ENCODE assay signal across 15 mouse cellular contexts in genomic region chr10:12836048-12836816, GRCm38 (mm10). TPM values are rescaled to one million over a fixed set of nuclear protein-coding genes. Genes with fewer than 3 reads are reported as not detected.
DNase-seq lines count a peak whose midpoint lies in the region; ATAC-seq and TF ChIP-seq lines count a peak whose summit lies in the region.
"Had no signal": no experiment of that assay in that cellular context is flagged by ENCODE, and none has a peak within 500 bp of the region (broad histone marks: within the 10 kb centered on the region; RNA-seq: fewer than 3 reads in every experiment).

No protein-coding gene starts in this region.

- no peak for TF ChIP-seq EP300 in lung, postnatal 0 days (IDR thresholded peaks at IDR 0.05)

- TF ChIP-seq CTCF in lung, postnatal 0 days (IDR thresholded peaks at IDR 0.05), result no peak

- H3K36me3 ChIP-seq in heart, embryonic 16.5 days (ENCODE audit: control insufficient read depth, insufficient read depth), result no peaks in the 10 kb centered on the region
- no peaks in the 10 kb centered on the region for H3K36me3 ChIP-seq in heart, embryonic 12.5 days
- H3K36me3 ChIP-seq in lung, postnatal 0 days (ENCODE audit: insufficient read depth, low read length), result no peaks in the 10 kb centered on the region
- H3K36me3 ChIP-seq in forebrain, embryonic 16.5 days (ENCODE audit: control insufficient read depth, insufficient read depth), result no peaks in the 10 kb centered on the region
- H3K36me3 ChIP-seq: embryonic facial prominence, embryonic 15.5 days; lung, embryonic 15.5 days; midbrain, embryonic 13.5 days had no signal

- no peak overlapping the region for H3K4me3 ChIP-seq in heart, embryonic 16.5 days (ENCODE audit: low read length)
- no peak overlapping the region for H3K4me3 ChIP-seq in heart, embryonic 12.5 days
- H3K4me3 ChIP-seq in lung, postnatal 0 days (ENCODE audit: low read depth, low read length), result no peak overlapping the region
- H3K4me3 ChIP-seq in forebrain, embryonic 16.5 days (replicated peaks; ENCODE audit: low read length), result no peak overlapping the region
- H3K4me3 ChIP-seq: embryonic facial prominence, embryonic 15.5 days; lung, embryonic 15.5 days; midbrain, embryonic 13.5 days had no signal

- no peaks in the 10 kb centered on the region for H3K9me3 ChIP-seq in heart, embryonic 16.5 days (replicated peaks; ENCODE audit: control insufficient read depth, low read length)
- no peaks in the 10 kb centered on the region for H3K9me3 ChIP-seq in heart, embryonic 12.5 days (replicated peaks)
- H3K9me3 ChIP-seq in lung, postnatal 0 days (ENCODE audit: low read length), result no peaks in the 10 kb centered on the region
- no peaks in the 10 kb centered on the region for H3K9me3 ChIP-seq in forebrain, embryonic 16.5 days (ENCODE audit: control insufficient read depth, low read length)
- H3K9me3 ChIP-seq: embryonic facial prominence, embryonic 15.5 days; lung, embryonic 15.5 days; midbrain, embryonic 13.5 days had no signal

- no peak overlapping the region for H3K9ac ChIP-seq in heart, embryonic 16.5 days (ENCODE audit: low read length)
- no peak overlapping the region for H3K9ac ChIP-seq in heart, embryonic 12.5 days
- H3K9ac ChIP-seq in lung, postnatal 0 days (replicated peaks; ENCODE audit: low read depth), result no peak overlapping the region
- H3K9ac ChIP-seq in forebrain, embryonic 16.5 days (replicated peaks; ENCODE audit: low read depth, low read length), result no peak overlapping the region
- H3K9ac ChIP-seq: embryonic facial prominence, embryonic 15.5 days; lung, embryonic 15.5 days; midbrain, embryonic 13.5 days had no signal

- H3K27ac ChIP-seq in heart, embryonic 16.5 days (ENCODE audit: low read length), result no peak overlapping the region
- no peak overlapping the region for H3K27ac ChIP-seq in heart, embryonic 12.5 days (ENCODE audit: poor library complexity, severe bottlenecking)
- H3K27ac ChIP-seq in lung, postnatal 0 days (ENCODE audit: low read length), result no peak overlapping the region
- H3K27ac ChIP-seq in forebrain, embryonic 16.5 days (ENCODE audit: low read length), result no peak overlapping the region
- H3K27ac ChIP-seq: embryonic facial prominence, embryonic 15.5 days; lung, embryonic 15.5 days; midbrain, embryonic 13.5 days had no signal

- peaks cover 9% of the 10 kb centered on the region for H3K4me1 ChIP-seq in heart, embryonic 16.5 days (ENCODE audit: control insufficient read depth, insufficient read depth, low read length)
- peaks cover 22% of the 10 kb centered on the region for H3K4me1 ChIP-seq in heart, embryonic 12.5 days (replicated peaks)
- peaks cover 9% of the 10 kb centered on the region; the same call in 1 of the 2 replicates for H3K4me1 ChIP-seq in lung, postnatal 0 days (ENCODE audit: insufficient read depth, low read depth, low read length)
- no peaks in the 10 kb centered on the region for H3K4me1 ChIP-seq in forebrain, embryonic 16.5 days (replicated peaks; ENCODE audit: control insufficient read depth, insufficient read depth, low read length)
- H3K4me1 ChIP-seq: midbrain, embryonic 13.5 days had no signal

- no peak for DNase-seq in lung, postnatal 0 days (ENCODE audit: low spot score)
- no peak for DNase-seq in lung, postnatal 25 days (ENCODE audit: low spot score)
- no peak for DNase-seq in gastrocnemius, postnatal 4 days (ENCODE audit: low spot score in 2 of 2)
- DNase-seq: cerebellum, adult 11 months; gastrocnemius, postnatal 36 days; heart, postnatal 14 days; right cerebral cortex, postnatal 14 days had no signal

- 0 out of 2 replicates have a peak, but pooled peaks have one; percentile 21 for ATAC-seq in heart, embryonic 16.5 days (replicated peaks; ENCODE audit: extremely low read depth, insufficient read depth, low FRiP score)
- no peak for ATAC-seq in heart, embryonic 12.5 days (ENCODE audit: insufficient number of reproducible peaks, low FRiP score)
- 0 out of 2 replicates have a peak, but pooled peaks have one; percentile 16 for ATAC-seq in lung, postnatal 0 days
- ATAC-seq in hematopoietic stem cell, adult 5-6 weeks (replicated peaks in 1 of 2; ENCODE audit: insufficient read depth in 1 of 2, low FRiP score in 2 of 2, low TSS enrichment in 1 of 2, low read depth in 1 of 2, poor library complexity in 2 of 2, severe bottlenecking in 2 of 2), result peak; percentile 87 to 90
- no peak for ATAC-seq in forebrain, embryonic 16.5 days
- ATAC-seq: CD4-positive, CD25-positive, alpha-beta regulatory T cell, adult 4 months; midbrain, embryonic 13.5 days had no signal

- no peak overlapping the region for H3K4me2 ChIP-seq in heart, embryonic 16.5 days (ENCODE audit: low read depth, low read length)
- no peak overlapping the region for H3K4me2 ChIP-seq in heart, embryonic 12.5 days
- no peak overlapping the region for H3K4me2 ChIP-seq in lung, postnatal 0 days (replicated peaks; ENCODE audit: low read depth, low read length)
- no peak overlapping the region for H3K4me2 ChIP-seq in forebrain, embryonic 16.5 days (ENCODE audit: low read length)
- H3K4me2 ChIP-seq: embryonic facial prominence, embryonic 15.5 days; lung, embryonic 15.5 days; midbrain, embryonic 13.5 days had no signal

- 75% methylated on average over 14 of the region's 14 CpGs for WGBS in heart, embryonic 16.5 days
- WGBS in heart, embryonic 12.5 days, result 70% methylated on average over 14 of the region's 14 CpGs
- WGBS in lung, postnatal 0 days, result 61% methylated on average over 14 of the region's 14 CpGs
- 89% methylated on average over 14 of the region's 14 CpGs for WGBS in forebrain, embryonic 16.5 days

- H3K27me3 ChIP-seq in heart, embryonic 16.5 days (ENCODE audit: control insufficient read depth, insufficient read depth, low read length), result no peaks in the 10 kb centered on the region
- H3K27me3 ChIP-seq in heart, embryonic 12.5 days (replicated peaks), result no peaks in the 10 kb centered on the region
- no peaks in the 10 kb centered on the region for H3K27me3 ChIP-seq in lung, postnatal 0 days (replicated peaks; ENCODE audit: insufficient read depth, low read length)
- no peaks in the 10 kb centered on the region for H3K27me3 ChIP-seq in forebrain, embryonic 16.5 days (replicated peaks; ENCODE audit: control insufficient read depth, insufficient read depth, low read length)
- H3K27me3 ChIP-seq: embryonic facial prominence, embryonic 15.5 days; lung, embryonic 15.5 days; midbrain, embryonic 13.5 days had no signal

RNA-seq across cellular contexts. Expression of gene Utrn, which starts 32.9 kb away (rescaled TPM):
- 65.7 and 66.8 TPM in 2 replicates for polyA plus RNA-seq in heart, embryonic 16.5 days (2015; fragmentation: Nextera tagmentation; extraction: Ambion mirVana)
- 66.8 and 69.2 TPM in 2 replicates for polyA plus RNA-seq in heart, embryonic 12.5 days (2016; fragmentation: Nextera tagmentation; extraction: Ambion mirVana)
- polyA plus RNA-seq in lung, postnatal 0 days (2015; fragmentation: Nextera tagmentation; extraction: Ambion mirVana), result 88.4 and 107 TPM in 2 replicates
- total RNA-seq in hematopoietic stem cell, adult 5-6 weeks (2017), result 63.7 and 83.5 TPM in 2 replicates
- 100 to 1,000 TPM in 1 of 2 experiments, 10 to 100 TPM in 1; 95.1 to 101 TPM for total RNA-seq in gastrocnemius, postnatal 4 days (2021)
- polyA plus RNA-seq in forebrain, embryonic 16.5 days (2015; fragmentation: Nextera tagmentation; extraction: Ambion mirVana), result 18.8 and 20.3 TPM in 2 replicates

Comparison
In these comparisons a context has a peak if more than half of its experiments do, and no peak if none do; other contexts are left out.
1. ATAC-seq: peak in heart, embryonic 16.5 days (single experiment), lung, postnatal 0 days (single experiment) and hematopoietic stem cell, adult 5-6 weeks (2 of 2); none in heart, embryonic 12.5 days (single experiment) and forebrain, embryonic 16.5 days (single experiment).